Mouse (Mus musculus): Measurements from ENCODE around the gene Ndufs6. TPM values are rescaled to one million over a fixed set of nuclear protein-coding genes. Genes with fewer than 3 reads are reported as not detected.

Gene Ndufs6
- 390 and 416 TPM in 2 replicates for polyA plus RNA-seq (2014; fragmentation: Nextera tagmentation; extraction: Ambion mirVana)

DNA sequence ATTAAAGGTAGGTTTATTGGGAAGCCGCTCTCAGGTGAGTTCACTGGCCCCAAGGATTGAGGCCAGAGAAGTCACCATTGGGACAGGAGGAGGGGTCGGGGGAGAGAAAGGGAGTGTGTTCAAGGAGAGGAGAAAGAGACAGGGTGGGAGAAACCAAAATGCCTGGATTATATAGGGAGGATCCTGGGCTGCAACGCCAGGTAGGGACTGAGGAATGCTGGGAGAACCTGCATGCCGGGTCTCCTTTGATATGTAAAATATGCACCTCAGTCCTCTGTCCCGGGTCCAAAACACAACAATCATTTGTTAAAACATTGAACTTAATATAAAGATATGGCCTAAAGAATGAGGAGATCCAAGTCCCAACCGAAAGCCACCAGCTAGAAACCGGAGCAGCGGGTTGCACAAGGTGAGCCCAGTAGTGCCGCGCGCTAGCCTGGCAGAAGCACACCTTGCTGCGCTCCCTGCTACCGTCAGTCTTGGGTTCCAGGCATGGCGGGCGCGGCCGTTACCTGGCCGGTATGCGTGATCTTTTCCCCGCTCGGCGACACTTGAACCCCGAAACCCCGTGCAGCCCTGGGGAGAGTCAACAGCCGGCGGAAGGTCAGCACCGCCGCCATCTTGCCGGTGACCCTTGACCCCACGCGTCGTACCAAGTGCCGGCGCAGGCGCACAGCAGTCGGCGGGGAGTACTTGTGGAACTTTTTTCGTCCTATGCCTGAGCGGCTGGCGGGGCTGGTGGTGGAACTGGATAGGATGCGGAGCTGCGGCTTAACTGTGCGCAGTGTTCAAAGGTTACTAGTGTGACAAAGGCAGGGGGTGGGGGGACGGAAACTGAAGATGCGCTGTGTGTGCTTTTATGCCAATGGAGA lies at the start of gene Ndufs6, which contains the start of gene Mrpl36:
Ndufs6 (minus strand) TSS at position 716 of the 872 bp plus-strand sequence.
Mrpl36 (plus strand) TSS at position 687 of the 872 bp plus-strand sequence.
- no peaks in the 10 kb centered on the region for H3K9me3 ChIP-seq (ENCODE audit: control insufficient read depth, low read length)
- 0 out of 2 replicates have a peak within 1 kb of the TSS, but pooled peaks have one; percentile 5 for H3K27ac ChIP-seq (ENCODE audit: low read depth, low read length)
- peak within 1 kb of the TSS; percentile 57 for H3K4me3 ChIP-seq (ENCODE audit: low read depth, low read length)
- no peaks in the 10 kb centered on the region for H3K36me3 ChIP-seq (ENCODE audit: control insufficient read depth, insufficient read depth, low read length)
- no peaks in the 10 kb centered on the region; the same call in 1 of the 2 replicates for H3K27me3 ChIP-seq (ENCODE audit: control insufficient read depth, insufficient read depth, low read length)
- H3K9ac ChIP-seq (replicated peaks; ENCODE audit: low read depth, low read length) = peak within 1 kb of the TSS; percentile 61
- no peaks in the 10 kb centered on the region; the same call in 1 of the 2 replicates for H3K4me1 ChIP-seq (ENCODE audit: control insufficient read depth, insufficient read depth, low read length)
- peak within 1 kb of the TSS; percentile 44 for H3K4me2 ChIP-seq (ENCODE audit: low read depth, low read length)
- peak; percentile 83 for ATAC-seq (ENCODE audit: low read depth)
- WGBS = 2% methylated on average over 45 of the region's 45 CpGs

GRCm38 (mm10) chr13:73377637-73378036 lies 49.3 kb upstream of the Ndufs6 start:
- Histone ChIP-seq H3K4me2 (ENCODE audit: low read depth, low read length) (no peak overlapping the region), H3K36me3 (ENCODE audit: control insufficient read depth, insufficient read depth, low read length) (no peaks in the 10 kb centered on the region), H3K9ac (replicated peaks; ENCODE audit: low read depth, low read length) (no peak overlapping the region), H3K4me1 (ENCODE audit: control insufficient read depth, insufficient read depth, low read length) (no peaks in the 10 kb centered on the region), H3K9me3 (ENCODE audit: control insufficient read depth, low read length) (no peaks in the 10 kb centered on the region), H3K4me3 (ENCODE audit: low read depth, low read length) (no peak overlapping the region), H3K27ac (ENCODE audit: low read depth, low read length) (no peak overlapping the region), H3K27me3 (ENCODE audit: control insufficient read depth, insufficient read depth, low read length) (no peaks in the 10 kb centered on the region)
- WGBS = 77% methylated on average over 9 of the region's 9 CpGs
- ATAC-seq (ENCODE audit: low read depth) = no peak

- Histone ChIP-seq H3K9ac (replicated peaks; ENCODE audit: low read depth, low read length) (no peak overlapping the region), H3K4me1 (ENCODE audit: control insufficient read depth, insufficient read depth, low read length) (no peaks in the 10 kb centered on the region), H3K36me3 (ENCODE audit: control insufficient read depth, insufficient read depth, low read length) (no peaks in the 10 kb centered on the region), H3K4me3 (ENCODE audit: low read depth, low read length) (no peak overlapping the region), H3K9me3 (ENCODE audit: control insufficient read depth, low read length) (no peaks in the 10 kb centered on the region), H3K4me2 (ENCODE audit: low read depth, low read length) (no peak overlapping the region), H3K27ac (ENCODE audit: low read depth, low read length) (no peak overlapping the region), H3K27me3 (ENCODE audit: control insufficient read depth, insufficient read depth, low read length) (no peaks in the 10 kb centered on the region)
- no peak for ATAC-seq (ENCODE audit: low read depth)
- WGBS = 48% methylated on average over 2 of the region's 2 CpGs
These were observed 46.3 kb upstream of the Ndufs6 start for GRCm38 (mm10) chr13:73374612-73375011.

DNA sequence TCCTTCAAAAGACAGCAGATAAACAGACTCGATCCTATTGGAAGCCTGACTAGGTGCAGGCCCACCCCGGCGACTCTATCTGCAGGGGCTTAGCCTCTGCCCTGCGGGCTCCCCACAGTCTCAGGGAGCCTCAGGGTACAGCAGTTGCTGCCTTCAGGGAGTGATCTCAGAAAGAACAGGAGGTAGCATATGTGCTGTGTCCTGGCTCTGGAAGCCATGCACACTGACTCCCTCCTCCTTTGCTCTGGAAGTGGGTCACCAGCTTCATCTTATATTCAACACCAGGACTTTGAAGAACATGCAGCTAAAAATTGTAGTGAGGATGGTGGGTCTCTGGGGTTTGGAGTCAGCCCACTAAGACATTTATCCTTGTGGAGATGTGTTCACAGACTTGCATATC lies 45.0 kb upstream of the Ndufs6 start:
- Histone ChIP-seq H3K36me3 (ENCODE audit: control insufficient read depth, insufficient read depth, low read length) (no peaks in the 10 kb centered on the region), H3K27me3 (ENCODE audit: control insufficient read depth, insufficient read depth, low read length) (no peaks in the 10 kb centered on the region), H3K9ac (replicated peaks; ENCODE audit: low read depth, low read length) (no peak overlapping the region), H3K4me3 (ENCODE audit: low read depth, low read length) (no peak overlapping the region), H3K4me2 (ENCODE audit: low read depth, low read length) (no peak overlapping the region), H3K4me1 (ENCODE audit: control insufficient read depth, insufficient read depth, low read length) (no peaks in the 10 kb centered on the region), H3K9me3 (ENCODE audit: control insufficient read depth, low read length) (no peaks in the 10 kb centered on the region), H3K27ac (ENCODE audit: low read depth, low read length) (no peak overlapping the region)
- WGBS = 85% methylated on average over 4 of the region's 4 CpGs
- ATAC-seq (ENCODE audit: low read depth) = no peak

DNA sequence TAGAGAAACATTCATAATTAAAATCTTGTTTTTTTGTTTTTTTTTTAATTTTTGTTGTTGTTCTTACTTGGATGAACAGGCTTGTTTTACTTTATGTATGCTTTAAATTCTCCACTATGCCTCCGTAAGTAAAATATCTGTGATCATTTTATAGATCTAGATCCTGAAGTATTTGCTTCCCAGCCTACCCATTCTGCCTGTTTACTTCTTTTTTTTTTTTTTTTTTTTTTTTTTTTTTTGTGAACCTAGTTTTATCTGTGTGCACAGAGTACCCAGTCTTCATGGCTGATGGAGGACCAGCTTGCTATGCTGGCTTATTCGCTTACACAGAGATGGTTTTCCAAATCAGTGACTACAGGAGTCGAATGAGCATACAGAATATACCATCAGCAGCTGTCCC lies 28.8 kb upstream of the Ndufs6 start:
- no peak for ATAC-seq (ENCODE audit: low read depth)
- Histone ChIP-seq H3K36me3 (ENCODE audit: control insufficient read depth, insufficient read depth, low read length) (no peaks in the 10 kb centered on the region), H3K9me3 (ENCODE audit: control insufficient read depth, low read length) (no peaks in the 10 kb centered on the region), H3K4me1 (ENCODE audit: control insufficient read depth, insufficient read depth, low read length) (no peaks in the 10 kb centered on the region), H3K27ac (ENCODE audit: low read depth, low read length) (no peak overlapping the region), H3K9ac (replicated peaks; ENCODE audit: low read depth, low read length) (no peak overlapping the region), H3K4me3 (ENCODE audit: low read depth, low read length) (no peak overlapping the region), H3K4me2 (ENCODE audit: low read depth, low read length) (no peak overlapping the region), H3K27me3 (ENCODE audit: control insufficient read depth, insufficient read depth, low read length) (no peaks in the 10 kb centered on the region)
- WGBS = 93% methylated on average over 3 of the region's 3 CpGs

- Histone ChIP-seq H3K9ac (replicated peaks; ENCODE audit: low read depth, low read length) (no peak overlapping the region), H3K4me3 (ENCODE audit: low read depth, low read length) (no peak overlapping the region), H3K36me3 (ENCODE audit: control insufficient read depth, insufficient read depth, low read length) (no peaks in the 10 kb centered on the region), H3K4me2 (ENCODE audit: low read depth, low read length) (no peak overlapping the region), H3K9me3 (ENCODE audit: control insufficient read depth, low read length) (no peaks in the 10 kb centered on the region), H3K27ac (ENCODE audit: low read depth, low read length) (no peak overlapping the region), H3K27me3 (ENCODE audit: control insufficient read depth, insufficient read depth, low read length) (no peaks in the 10 kb centered on the region), H3K4me1 (ENCODE audit: control insufficient read depth, insufficient read depth, low read length) (no peaks in the 10 kb centered on the region)
- ATAC-seq (ENCODE audit: low read depth) = no peak
These were observed 24.1 kb upstream of the Ndufs6 start for GRCm38 (mm10) chr13:73352491-73352890.

GRCm38 (mm10) chr13:73351910-73352309 lies 23.6 kb upstream of the Ndufs6 start:
- H3K27me3 ChIP-seq (ENCODE audit: control insufficient read depth, insufficient read depth, low read length) = no peaks in the 10 kb centered on the region
- H3K4me1 ChIP-seq (ENCODE audit: control insufficient read depth, insufficient read depth, low read length) = no peaks in the 10 kb centered on the region
- H3K4me2 ChIP-seq (ENCODE audit: low read depth, low read length) = no peak overlapping the region
- ATAC-seq (ENCODE audit: low read depth) = no peak
- H3K9me3 ChIP-seq (ENCODE audit: control insufficient read depth, low read length) = no peaks in the 10 kb centered on the region
- no peak overlapping the region for H3K9ac ChIP-seq (replicated peaks; ENCODE audit: low read depth, low read length)
- H3K4me3 ChIP-seq (ENCODE audit: low read depth, low read length) = no peak overlapping the region
- H3K27ac ChIP-seq (ENCODE audit: low read depth, low read length) = no peak overlapping the region
- no peaks in the 10 kb centered on the region for H3K36me3 ChIP-seq (ENCODE audit: control insufficient read depth, insufficient read depth, low read length)
- WGBS = 66% methylated on average over 3 of the region's 3 CpGs

GRCm38 (mm10) chr13:73350741-73351140 lies 22.4 kb upstream of the Ndufs6 start:
- no peak for ATAC-seq (ENCODE audit: low read depth)
- 91% methylated on average over 9 of the region's 9 CpGs for WGBS
- no peak overlapping the region for H3K4me3 ChIP-seq (ENCODE audit: low read depth, low read length)
- no peak overlapping the region for H3K9ac ChIP-seq (replicated peaks; ENCODE audit: low read depth, low read length)
- H3K27me3 ChIP-seq (ENCODE audit: control insufficient read depth, insufficient read depth, low read length) = no peaks in the 10 kb centered on the region
- H3K9me3 ChIP-seq (ENCODE audit: control insufficient read depth, low read length) = no peaks in the 10 kb centered on the region
- no peak overlapping the region for H3K4me2 ChIP-seq (ENCODE audit: low read depth, low read length)
- no peak overlapping the region for H3K27ac ChIP-seq (ENCODE audit: low read depth, low read length)
- H3K4me1 ChIP-seq (ENCODE audit: control insufficient read depth, insufficient read depth, low read length) = no peaks in the 10 kb centered on the region
- H3K36me3 ChIP-seq (ENCODE audit: control insufficient read depth, insufficient read depth, low read length) = no peaks in the 10 kb centered on the region

- no peak overlapping the region for H3K4me2 ChIP-seq (ENCODE audit: low read depth, low read length)
- H3K27me3 ChIP-seq (ENCODE audit: control insufficient read depth, insufficient read depth, low read length) = no peaks in the 10 kb centered on the region
- H3K4me3 ChIP-seq (ENCODE audit: low read depth, low read length) = no peak overlapping the region
- 85% methylated on average over 7 of the region's 7 CpGs for WGBS
- H3K9me3 ChIP-seq (ENCODE audit: control insufficient read depth, low read length) = no peaks in the 10 kb centered on the region
- ATAC-seq (ENCODE audit: low read depth) = no peak
- no peak overlapping the region for H3K9ac ChIP-seq (replicated peaks; ENCODE audit: low read depth, low read length)
- no peaks in the 10 kb centered on the region for H3K36me3 ChIP-seq (ENCODE audit: control insufficient read depth, insufficient read depth, low read length)
- no peaks in the 10 kb centered on the region for H3K4me1 ChIP-seq (ENCODE audit: control insufficient read depth, insufficient read depth, low read length)
- H3K27ac ChIP-seq (ENCODE audit: low read depth, low read length) = no peak overlapping the region
These were observed 19.7 kb upstream of the Ndufs6 start for GRCm38 (mm10) chr13:73347922-73348650.
